Mouse (Mus musculus): ENCODE measurements around the gene Pla2r1. TPM values are rescaled to one million over a fixed set of nuclear protein-coding genes. Genes with fewer than 3 reads are reported as not detected.

The Pla2r1 gene
- polyA plus RNA-seq, 1 experiment from 2014 or later: 3.7 TPM

DNA sequence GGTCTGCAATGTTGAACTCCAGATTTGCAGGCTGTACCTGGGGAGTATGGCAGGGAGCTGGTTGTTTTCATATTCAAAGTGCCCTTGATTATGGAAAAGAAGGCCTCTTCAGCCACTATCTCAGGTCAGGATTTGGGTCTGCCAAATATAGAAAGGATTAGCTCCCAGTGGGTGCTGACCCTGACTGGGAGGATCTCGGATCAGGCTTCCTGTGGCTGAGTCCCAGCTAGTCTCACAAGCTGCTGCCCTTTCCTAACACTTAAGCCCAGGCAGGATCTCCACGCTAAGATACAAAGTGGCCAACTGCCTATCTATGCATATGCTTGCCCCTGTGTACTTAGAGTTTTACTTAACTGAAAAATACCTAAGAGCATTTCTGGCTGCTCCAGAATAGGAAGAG is 1.4 kb downstream of the Pla2r1 start:
- Histone ChIP-seq H3K4me1 (replicated peaks; ENCODE audit: insufficient read depth, low read length) (peaks cover 9% of the 10 kb centered on the region; the same call in 1 of the 2 replicates), H3K9me3 (replicated peaks; ENCODE audit: low read length) (no peaks in the 10 kb centered on the region), H3K36me3 (ENCODE audit: insufficient read depth, low read length) (no peaks in the 10 kb centered on the region), H3K4me3 (replicated peaks; ENCODE audit: low read depth, low read length) (no peak overlapping the region), H3K27ac (no peak overlapping the region), H3K27me3 (ENCODE audit: insufficient read depth, low read length) (no peaks in the 10 kb centered on the region), H3K4me2 (ENCODE audit: low read length) (peak overlapping the region; percentile 92; the same call in 1 of the 2 replicates), H3K9ac (ENCODE audit: low read depth, low read length) (no peak overlapping the region)
- DNase-seq (ENCODE audit: low spot score): no peak
- no peak for TF ChIP-seq CTCF (IDR thresholded peaks at IDR 0.05; ENCODE audit: low read depth)
- no peak for ATAC-seq (replicated peaks; ENCODE audit: low FRiP score, low read depth)
- 65% methylated on average over 2 of the region's 2 CpGs for WGBS

DNA sequence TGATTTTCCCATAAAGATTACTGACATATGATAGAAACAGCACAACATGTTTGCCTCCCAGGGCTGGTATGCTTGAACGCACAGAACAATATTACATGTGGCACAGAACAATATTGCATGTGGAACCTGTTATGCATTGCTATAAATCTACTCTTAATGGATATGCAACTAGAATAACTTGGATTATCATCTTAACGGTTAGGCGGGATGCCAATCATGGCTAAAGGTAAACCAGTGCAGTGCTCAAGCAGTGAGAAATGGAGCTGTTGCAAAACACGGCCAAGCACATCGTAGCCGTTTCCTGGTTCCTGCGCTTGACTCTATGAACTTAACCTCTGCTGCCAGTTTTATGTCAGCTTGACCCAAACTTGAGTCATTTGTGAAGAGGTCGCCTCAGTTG is 2.6 kb downstream of the Pla2r1 start:
- Histone ChIP-seq H3K27ac (no peak overlapping the region), H3K27me3 (ENCODE audit: insufficient read depth, low read length) (no peaks in the 10 kb centered on the region), H3K9ac (ENCODE audit: low read depth, low read length) (no peak overlapping the region), H3K36me3 (ENCODE audit: insufficient read depth, low read length) (no peaks in the 10 kb centered on the region), H3K4me1 (replicated peaks; ENCODE audit: insufficient read depth, low read length) (peaks cover 9% of the 10 kb centered on the region; the same call in 1 of the 2 replicates), H3K4me3 (replicated peaks; ENCODE audit: low read depth, low read length) (no peak overlapping the region), H3K9me3 (replicated peaks; ENCODE audit: low read length) (no peaks in the 10 kb centered on the region), H3K4me2 (ENCODE audit: low read length) (no peak overlapping the region)
- ATAC-seq (replicated peaks; ENCODE audit: low FRiP score, low read depth) (no peak), DNase-seq (ENCODE audit: low spot score) (no peak)
- TF ChIP-seq CTCF (IDR thresholded peaks at IDR 0.05; ENCODE audit: low read depth): no peak
- 91% methylated on average over 8 of the region's 8 CpGs for WGBS

GRCm38 (mm10) chr2:60549851-60550250 is 3.3 kb downstream of the Pla2r1 start:
- ATAC-seq (replicated peaks; ENCODE audit: low FRiP score, low read depth): no peak

GRCm38 (mm10) chr2:60546082-60546481 is 7.0 kb downstream of the Pla2r1 start:
- H3K4me1 ChIP-seq (replicated peaks; ENCODE audit: insufficient read depth, low read length): no peaks in the 10 kb centered on the region; the same call in 1 of the 2 replicates
- no peak overlapping the region for H3K4me2 ChIP-seq (ENCODE audit: low read length)
- no peak overlapping the region for H3K4me3 ChIP-seq (replicated peaks; ENCODE audit: low read depth, low read length)
- TF ChIP-seq CTCF (IDR thresholded peaks at IDR 0.05; ENCODE audit: low read depth): no peak
- H3K27me3 ChIP-seq (ENCODE audit: insufficient read depth, low read length): no peaks in the 10 kb centered on the region
- H3K27ac ChIP-seq: no peak overlapping the region
- H3K36me3 ChIP-seq (ENCODE audit: insufficient read depth, low read length): no peaks in the 10 kb centered on the region
- peak; percentile 65; the same call in 1 of the 2 replicates for ATAC-seq (replicated peaks; ENCODE audit: low FRiP score, low read depth)
- no peak overlapping the region for H3K9ac ChIP-seq (ENCODE audit: low read depth, low read length)
- 47% methylated on average over 4 of the region's 4 CpGs for whole genome bisulfite sequencing
- H3K9me3 ChIP-seq (replicated peaks; ENCODE audit: low read length): no peaks in the 10 kb centered on the region
- peak; percentile 89 for DNase-seq (ENCODE audit: low spot score)

More at GRCm38 (mm10) chr2:60549851-60550250, 3.3 kb downstream of the Pla2r1 start:
- Histone ChIP-seq H3K27me3 (ENCODE audit: insufficient read depth, low read length) (no peaks in the 10 kb centered on the region), H3K4me2 (ENCODE audit: low read length) (no peak overlapping the region), H3K4me3 (replicated peaks; ENCODE audit: low read depth, low read length) (no peak overlapping the region), H3K9ac (ENCODE audit: low read depth, low read length) (no peak overlapping the region), H3K9me3 (replicated peaks; ENCODE audit: low read length) (no peaks in the 10 kb centered on the region), H3K36me3 (ENCODE audit: insufficient read depth, low read length) (no peaks in the 10 kb centered on the region), H3K27ac (no peak overlapping the region), H3K4me1 (replicated peaks; ENCODE audit: insufficient read depth, low read length) (peaks cover 9% of the 10 kb centered on the region; the same call in 1 of the 2 replicates)
- DNase-seq (ENCODE audit: low spot score): no peak
- WGBS: 82% methylated on average over 2 of the region's 2 CpGs
- no peak for TF ChIP-seq CTCF (IDR thresholded peaks at IDR 0.05; ENCODE audit: low read depth)

- H3K4me3 ChIP-seq (replicated peaks; ENCODE audit: low read depth, low read length): no peak overlapping the region
- H3K9me3 ChIP-seq (replicated peaks; ENCODE audit: low read length): no peaks in the 10 kb centered on the region
- H3K4me1 ChIP-seq (replicated peaks; ENCODE audit: insufficient read depth, low read length): no peaks in the 10 kb centered on the region; the same call in 1 of the 2 replicates
- no peaks in the 10 kb centered on the region for H3K36me3 ChIP-seq (ENCODE audit: insufficient read depth, low read length)
- H3K4me2 ChIP-seq (ENCODE audit: low read length): no peak overlapping the region
- 53% methylated on average over 5 of the region's 5 CpGs for whole genome bisulfite sequencing
- no peak for TF ChIP-seq CTCF (IDR thresholded peaks at IDR 0.05; ENCODE audit: low read depth)
- DNase-seq (ENCODE audit: low spot score): no peak
- ATAC-seq (replicated peaks; ENCODE audit: low FRiP score, low read depth): no peak
- H3K9ac ChIP-seq (ENCODE audit: low read depth, low read length): no peak overlapping the region
- H3K27ac ChIP-seq: no peak overlapping the region
- no peaks in the 10 kb centered on the region for H3K27me3 ChIP-seq (ENCODE audit: insufficient read depth, low read length)
These were observed 9.1 kb downstream of the Pla2r1 start for GRCm38 (mm10) chr2:60544006-60544405.

DNA sequence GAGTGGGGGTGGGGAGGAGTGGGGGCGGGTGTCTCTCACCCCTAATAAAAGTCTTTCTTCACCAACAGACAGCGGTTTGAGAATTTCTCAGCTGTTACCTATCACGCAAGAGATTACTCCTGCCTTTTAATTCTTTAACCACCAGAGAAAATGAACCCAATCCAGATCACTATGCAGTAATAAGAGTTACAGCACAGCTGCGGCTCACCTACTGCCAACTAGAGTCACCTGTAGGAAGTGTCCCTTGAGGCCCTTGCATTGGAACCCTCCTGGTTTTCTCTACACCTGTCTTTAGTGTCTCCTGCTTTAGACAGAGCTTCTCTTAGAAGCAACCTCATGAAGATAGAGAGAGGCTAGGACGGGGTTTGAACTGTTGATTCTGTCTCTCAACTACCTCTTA is 11.4 kb downstream of the Pla2r1 start:
- Histone ChIP-seq H3K4me2 (ENCODE audit: low read length) (no peak overlapping the region), H3K4me3 (replicated peaks; ENCODE audit: low read depth, low read length) (no peak overlapping the region), H3K4me1 (replicated peaks; ENCODE audit: insufficient read depth, low read length) (no peaks in the 10 kb centered on the region; the same call in 1 of the 2 replicates), H3K36me3 (ENCODE audit: insufficient read depth, low read length) (no peaks in the 10 kb centered on the region), H3K9ac (ENCODE audit: low read depth, low read length) (no peak overlapping the region), H3K27ac (no peak overlapping the region), H3K9me3 (replicated peaks; ENCODE audit: low read length) (no peaks in the 10 kb centered on the region), H3K27me3 (ENCODE audit: insufficient read depth, low read length) (no peaks in the 10 kb centered on the region)
- WGBS: 47% methylated on average over 5 of the region's 5 CpGs
- TF ChIP-seq CTCF (IDR thresholded peaks at IDR 0.05; ENCODE audit: low read depth): no peak
- DNase-seq (ENCODE audit: low spot score) (no peak), ATAC-seq (replicated peaks; ENCODE audit: low FRiP score, low read depth) (no peak)

GRCm38 (mm10) chr2:60540346-60540745 is 12.8 kb downstream of the Pla2r1 start:
- H3K27ac ChIP-seq: no peak overlapping the region
- no peak for TF ChIP-seq CTCF (IDR thresholded peaks at IDR 0.05; ENCODE audit: low read depth)
- no peak overlapping the region for H3K9ac ChIP-seq (ENCODE audit: low read depth, low read length)
- DNase-seq (ENCODE audit: low spot score) (no peak), ATAC-seq (replicated peaks; ENCODE audit: low FRiP score, low read depth) (no peak)
- no peaks in the 10 kb centered on the region; the same call in 1 of the 2 replicates for H3K4me1 ChIP-seq (replicated peaks; ENCODE audit: insufficient read depth, low read length)
- H3K4me2 ChIP-seq (ENCODE audit: low read length): no peak overlapping the region
- no peak overlapping the region for H3K4me3 ChIP-seq (replicated peaks; ENCODE audit: low read depth, low read length)
- H3K27me3 ChIP-seq (ENCODE audit: insufficient read depth, low read length): no peaks in the 10 kb centered on the region
- no peaks in the 10 kb centered on the region for H3K9me3 ChIP-seq (replicated peaks; ENCODE audit: low read length)
- no peaks in the 10 kb centered on the region for H3K36me3 ChIP-seq (ENCODE audit: insufficient read depth, low read length)
- WGBS: 89% methylated on average over 8 of the region's 8 CpGs
